ENCODE assay signal across 19 mouse cellular contexts in genomic region chr17:73077638-73078037, GRCm38 (mm10).
"Had no signal": no experiment of that assay in that cellular context is flagged by ENCODE, and none has a peak within 500 bp of the region (broad histone marks: within the 10 kb centered on the region; RNA-seq: fewer than 3 reads in every experiment).

No protein-coding gene starts in this region.

- H3K27me3 ChIP-seq: kidney, embryonic 15.5 days; limb, embryonic 15.5 days; lung, embryonic 15.5 days; megakaryocyte, embryonic 14.5 days; midbrain, embryonic 13.5 days had no signal

- H3K4me1 ChIP-seq: limb, embryonic 12.5 days; midbrain, embryonic 10.5 days; midbrain, embryonic 13.5 days had no signal

- H3K9ac ChIP-seq: kidney, embryonic 15.5 days; limb, embryonic 12.5 days; limb, embryonic 15.5 days; liver, embryonic 14.5 days; liver, postnatal 0 days; lung, embryonic 15.5 days; midbrain, embryonic 13.5 days had no signal

- H3K4me3 ChIP-seq: kidney, embryonic 15.5 days; limb, embryonic 12.5 days; limb, embryonic 15.5 days; lung, embryonic 15.5 days; megakaryocyte, embryonic 14.5 days; midbrain, embryonic 10.5 days; midbrain, embryonic 13.5 days had no signal

- H3K4me2 ChIP-seq: kidney, embryonic 15.5 days; limb, embryonic 12.5 days; limb, embryonic 15.5 days; liver, embryonic 11.5 days; lung, embryonic 15.5 days; midbrain, embryonic 13.5 days had no signal

- ATAC-seq: intestine, postnatal 0 days; liver, postnatal 0 days; midbrain, embryonic 13.5 days; midbrain, embryonic 16.5 days had no signal

- DNase-seq: kidney, adult 2 months; kidney, postnatal 14 days; kidney, postnatal 4 days; left cerebral cortex, postnatal 4 days; liver, postnatal 0 days; thymus, adult 18-20 months; thymus, postnatal 4 days had no signal

- H3K36me3 ChIP-seq: kidney, embryonic 15.5 days; limb, embryonic 12.5 days; limb, embryonic 15.5 days; lung, embryonic 15.5 days; midbrain, embryonic 10.5 days; midbrain, embryonic 13.5 days had no signal

- H3K9me3 ChIP-seq: kidney, embryonic 15.5 days; limb, embryonic 12.5 days; limb, embryonic 15.5 days; lung, embryonic 15.5 days; megakaryocyte, embryonic 14.5 days; midbrain, embryonic 10.5 days; midbrain, embryonic 13.5 days had no signal

- H3K27ac ChIP-seq: limb, embryonic 12.5 days; limb, embryonic 15.5 days; liver, embryonic 14.5 days; lung, embryonic 15.5 days; macrophage; midbrain, embryonic 10.5 days; midbrain, embryonic 13.5 days had no signal
